Mouse (Mus musculus): ENCODE results near the gene Ncapg.

Ncapg gene

DNA sequence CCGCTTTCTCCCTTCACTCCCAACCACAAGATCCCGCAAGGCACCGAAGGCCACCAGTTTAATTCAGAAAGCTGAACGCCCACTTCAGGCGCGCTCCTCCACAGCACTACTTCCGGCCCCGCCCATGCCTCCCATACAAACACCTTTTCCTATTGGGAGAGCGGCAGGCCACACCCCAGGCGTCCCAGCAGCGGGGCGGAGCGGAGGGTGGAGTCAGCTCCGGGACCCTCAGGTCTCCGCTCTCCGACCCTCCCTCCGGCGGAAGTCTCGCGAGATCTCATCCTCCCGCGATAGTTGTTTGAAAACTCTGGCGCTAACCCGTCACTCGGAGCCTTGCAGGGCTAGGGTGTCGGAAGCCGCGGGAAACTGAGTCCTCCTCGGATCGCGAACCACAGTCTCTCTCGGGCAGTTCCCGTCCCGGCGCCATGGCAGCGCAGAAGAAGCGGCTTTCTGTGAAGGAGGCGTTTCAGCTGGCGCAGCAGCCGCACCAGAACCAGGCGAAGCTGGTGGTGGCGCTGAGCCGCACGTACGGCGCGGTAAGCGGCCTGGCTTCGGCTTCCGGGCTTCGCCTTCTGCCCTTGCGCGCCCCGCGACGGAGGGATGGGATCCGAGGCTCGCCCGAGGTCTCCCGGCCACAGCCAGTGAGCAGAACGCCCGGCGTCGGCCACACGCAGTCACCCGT is at the start of gene Ncapg:
TSS of gene Ncapg (plus strand) at position 322 of the 682 bp plus-strand sequence.
- peak; percentile 99 for DNase-seq (ENCODE audit: low read depth, low spot score)

DNA sequence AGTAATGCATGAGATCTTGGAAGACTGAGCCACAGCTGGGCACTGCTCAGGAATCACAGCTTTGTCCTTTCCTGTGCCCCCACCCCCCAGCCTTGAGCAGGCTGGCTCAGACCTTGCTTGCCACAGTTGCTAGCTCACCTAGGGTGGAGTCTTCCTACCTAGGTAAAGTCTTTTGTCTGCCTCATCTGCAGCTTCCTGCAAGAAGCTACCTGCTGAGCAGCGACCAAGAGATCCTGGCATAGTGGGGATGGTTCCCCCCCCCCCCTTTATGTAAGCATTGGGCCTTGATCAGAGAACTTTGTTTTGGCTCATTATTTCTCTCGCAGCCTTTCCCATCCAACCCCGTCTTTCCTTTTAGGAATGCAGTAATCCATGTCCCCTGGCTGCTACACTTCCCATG is 48.2 kb upstream of the Ncapg start:
- peak; percentile 72 for DNase-seq (ENCODE audit: low read depth, low spot score)

DNA sequence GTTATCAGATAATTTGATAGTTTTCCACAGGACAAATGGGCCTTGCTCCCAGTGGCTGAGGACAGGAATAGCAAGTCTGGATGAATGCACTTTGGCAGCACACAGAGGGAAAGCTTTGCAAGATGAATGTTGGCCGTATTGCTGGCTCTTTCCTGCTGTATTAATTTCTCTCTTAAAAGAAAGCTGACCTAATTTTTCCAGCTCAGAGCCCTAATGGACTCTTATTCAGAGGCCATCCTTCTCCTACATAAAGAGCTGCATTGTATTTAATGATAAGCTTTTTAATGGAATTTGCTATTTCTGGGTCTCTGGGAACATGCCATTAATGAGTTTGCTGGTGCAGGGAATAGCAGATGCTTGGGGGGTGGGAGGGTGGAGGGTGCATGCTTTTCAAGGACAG is 41.9 kb upstream of the Ncapg start:
- no peak for DNase-seq (ENCODE audit: low read depth, low spot score)

DNA sequence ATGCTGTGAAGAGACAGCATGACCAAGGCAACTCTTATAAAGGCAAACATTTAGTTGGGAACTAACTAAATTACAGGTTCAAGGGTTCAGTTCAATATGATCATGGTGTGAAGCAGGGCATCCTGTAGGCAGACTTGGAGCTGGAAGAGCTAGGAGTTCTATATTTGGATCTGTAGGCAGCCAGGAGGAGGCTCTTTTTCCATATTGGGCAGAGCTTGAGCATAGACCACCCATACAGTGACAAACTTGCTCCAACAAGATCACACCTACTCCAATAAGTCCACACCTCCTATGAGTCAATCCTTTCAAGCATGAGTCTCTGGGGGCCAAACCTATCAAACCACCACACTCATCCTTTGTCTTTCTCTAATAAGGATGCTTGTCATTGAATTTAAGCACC is 40.2 kb upstream of the Ncapg start:
- no peak for DNase-seq (ENCODE audit: low read depth, low spot score)

DNA sequence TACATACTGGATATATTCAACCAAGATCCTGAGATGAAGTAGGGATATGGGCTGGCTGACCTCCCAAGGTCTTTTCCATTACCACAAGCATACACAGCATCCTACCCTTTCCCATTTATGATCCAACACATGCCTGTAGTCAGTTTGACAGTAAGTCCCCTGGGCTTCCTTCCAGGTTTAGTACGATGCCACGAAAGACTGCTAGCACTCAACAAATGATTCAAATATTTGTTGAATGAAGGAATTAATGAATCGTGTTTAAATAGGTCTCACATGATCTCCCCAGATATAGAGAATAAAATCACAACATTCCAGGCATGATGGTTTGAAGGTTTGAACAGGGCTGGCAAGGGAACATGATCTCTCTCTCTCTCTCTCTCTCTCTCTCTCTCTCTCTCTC is 31.3 kb upstream of the Ncapg start:
- DNase-seq (ENCODE audit: low read depth, low spot score), result no peak

DNA sequence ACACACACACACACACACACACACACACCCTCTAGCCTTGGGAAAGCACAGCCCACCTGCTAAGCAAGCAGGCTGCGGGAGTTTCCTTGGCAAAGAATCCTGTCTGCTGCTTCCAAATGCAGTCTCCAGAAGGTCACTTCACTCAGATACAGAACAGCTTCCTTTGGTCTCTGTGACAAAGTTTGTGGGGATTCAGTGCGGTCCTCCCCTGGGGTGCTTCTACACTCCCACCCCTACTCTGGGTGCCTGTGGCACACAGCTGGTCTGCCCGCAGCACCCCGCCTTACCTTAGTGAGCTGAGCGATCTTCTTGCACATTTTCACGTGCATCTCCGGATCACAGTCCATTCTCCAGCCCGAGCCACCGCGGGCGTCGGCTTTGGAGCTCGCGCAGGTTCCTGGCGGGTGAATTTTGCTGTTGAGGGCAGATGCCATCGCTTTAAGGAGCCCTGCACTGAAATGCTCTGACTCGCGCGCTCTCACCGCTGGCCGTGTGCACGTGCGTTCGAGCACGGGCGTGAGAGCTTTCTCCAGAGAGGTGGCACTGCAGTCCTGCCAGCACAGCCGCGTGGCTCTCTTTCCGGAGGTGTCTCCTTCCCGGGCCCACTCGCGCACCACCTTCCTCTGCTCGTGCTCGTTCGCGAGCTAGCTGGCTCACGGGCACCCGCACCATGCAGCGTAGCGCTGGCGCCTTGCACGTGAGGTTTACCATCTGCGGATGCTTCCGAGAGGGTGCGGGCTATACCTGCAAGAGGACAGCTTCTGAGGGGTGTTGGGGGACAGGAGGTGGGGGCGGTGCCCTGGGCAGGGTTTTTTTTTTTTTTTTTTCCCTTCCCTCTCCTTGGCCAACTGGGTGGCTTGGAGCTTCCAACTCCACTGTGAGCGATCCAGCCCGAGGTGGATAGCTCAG is 30.7 kb upstream of the Ncapg start, which contains the start of gene Fam184b:
TSS of gene Fam184b (minus strand) at position 809 of the 909 bp plus-strand sequence.
- peak; percentile 59 for DNase-seq (ENCODE audit: low read depth, low spot score)

DNA sequence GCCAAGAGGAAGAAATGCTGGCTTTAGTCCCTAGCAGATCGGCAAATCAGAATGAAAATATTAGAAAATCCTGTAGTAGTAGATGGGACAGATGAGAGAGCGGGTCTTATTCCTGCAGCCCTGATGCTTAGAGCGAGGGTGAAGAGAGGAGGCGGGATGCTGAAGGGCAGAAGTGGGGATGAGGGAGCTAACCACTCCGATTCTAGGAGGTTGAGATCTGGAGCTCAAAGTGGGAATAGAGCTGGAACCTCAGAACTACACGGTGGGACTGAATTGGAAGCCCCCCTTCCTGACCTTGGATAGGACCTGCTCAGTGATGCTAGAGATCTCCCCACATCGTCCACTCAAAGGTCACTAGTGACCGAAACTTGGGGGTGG is 30.0 kb upstream of the Ncapg start:
- no peak for DNase-seq (ENCODE audit: low read depth, low spot score)

DNA sequence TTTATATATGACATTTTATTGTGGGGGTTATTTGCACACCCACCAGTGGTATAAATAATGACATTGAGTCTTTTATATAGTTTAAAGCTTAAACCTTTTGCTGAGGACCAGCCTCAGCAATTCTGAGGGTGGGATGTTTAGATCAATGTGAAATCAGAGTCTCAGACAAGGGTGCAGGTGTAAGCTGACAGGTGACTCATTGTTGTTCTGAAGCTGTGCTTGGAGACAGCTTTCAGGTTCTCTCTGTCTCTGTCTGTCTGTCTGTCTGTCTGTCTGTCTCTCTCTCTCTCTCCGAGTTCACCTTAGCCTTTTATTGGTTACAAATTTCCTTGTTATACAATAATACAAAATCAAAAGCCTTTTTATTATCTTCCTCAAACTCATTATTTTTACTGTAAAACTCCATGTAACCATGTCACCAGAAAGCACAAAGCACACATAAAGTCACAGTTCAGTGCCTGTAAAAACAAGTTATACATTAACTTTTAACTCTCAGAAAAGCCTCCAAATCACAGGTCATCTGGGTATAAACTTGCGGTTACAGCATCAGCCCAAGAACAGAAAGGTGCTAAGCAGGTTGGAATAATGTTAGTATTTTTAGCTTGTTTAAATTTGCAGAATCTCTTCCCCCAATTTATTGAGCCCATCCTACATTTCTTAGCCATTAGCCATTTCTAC is 18.6 kb upstream of the Ncapg start:
- DNase-seq (ENCODE audit: low read depth, low spot score), result no peak

DNA sequence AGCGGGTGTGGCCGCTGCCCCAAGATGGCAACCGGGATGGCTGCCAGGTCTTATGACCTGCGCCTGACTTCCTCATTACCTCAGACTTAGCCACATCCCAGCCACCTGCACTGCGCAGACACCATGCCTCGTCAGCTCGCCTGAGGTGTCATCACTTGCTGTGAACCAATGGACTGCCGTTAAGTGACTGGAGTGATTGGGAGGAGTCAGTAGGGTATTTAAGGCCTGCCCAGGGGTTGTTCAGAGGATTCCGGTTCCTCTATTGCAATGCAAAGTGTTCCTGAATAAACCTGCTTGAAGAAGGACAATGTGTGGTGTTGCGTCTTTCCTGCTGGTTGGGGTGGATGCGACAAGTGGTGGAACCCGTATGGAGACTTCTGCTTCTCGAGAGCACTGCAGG is 11.3 kb upstream of the Ncapg start:
- peak; percentile 44 for DNase-seq (ENCODE audit: low read depth, low spot score)

DNA sequence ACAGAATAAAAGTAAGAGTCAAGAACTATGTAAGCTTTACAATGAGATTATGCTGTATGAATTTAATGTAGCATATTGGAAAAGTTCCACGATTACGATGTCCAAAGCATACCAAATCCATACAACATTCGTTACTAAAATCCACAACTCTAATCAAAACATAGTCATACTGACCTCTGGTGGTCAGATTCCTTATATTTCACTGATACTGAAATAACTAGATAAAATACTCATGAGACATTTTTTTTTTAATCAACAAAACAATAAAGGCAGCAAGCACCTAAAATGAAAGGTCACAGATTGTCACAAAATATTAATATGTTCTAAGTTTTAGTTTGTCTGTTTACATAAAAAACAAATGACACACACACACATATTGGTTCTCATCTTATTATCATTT is 1.4 kb upstream of the Ncapg start:
- peak; percentile 47 for DNase-seq (ENCODE audit: low read depth, low spot score)

DNA sequence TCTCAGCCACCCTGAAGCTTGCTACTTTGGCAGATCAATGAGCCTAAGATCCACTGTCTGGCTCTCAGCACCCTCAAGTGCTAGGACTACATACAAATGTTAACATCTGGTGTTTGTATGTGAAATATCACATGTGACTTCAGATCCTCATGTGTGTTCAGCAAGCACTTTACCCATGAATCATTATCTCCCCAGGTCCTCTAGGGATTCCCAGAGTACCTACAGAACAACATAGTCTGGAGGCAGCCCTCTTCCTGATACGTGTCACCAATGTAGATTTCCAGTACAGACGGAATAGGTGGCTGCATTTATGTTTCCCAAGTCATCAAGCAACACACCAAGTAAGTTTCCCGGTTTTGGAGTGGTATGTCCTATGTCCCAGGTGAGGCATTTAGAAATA is 888 bp upstream of the Ncapg start:
- peak; percentile 9 for DNase-seq (ENCODE audit: low read depth, low spot score)

DNA sequence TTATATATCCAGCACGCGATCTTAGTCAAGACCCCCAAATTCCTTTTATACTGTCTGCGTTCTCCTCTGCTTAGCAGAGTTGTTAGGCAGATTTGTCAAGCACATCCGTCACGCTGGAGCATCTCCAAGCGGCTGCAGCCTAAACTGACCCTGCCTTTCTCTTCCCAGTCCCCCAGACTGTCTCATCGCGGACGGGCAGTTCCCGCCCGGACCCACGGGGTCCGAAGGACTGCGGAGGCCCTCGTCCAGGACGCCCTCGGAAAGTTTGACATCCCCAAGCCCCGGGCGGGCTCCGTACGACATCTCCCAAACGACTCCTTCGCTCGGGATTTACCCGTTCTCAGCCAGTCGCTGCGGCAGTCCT is 503 bp upstream of the Ncapg start:
- DNase-seq (ENCODE audit: low read depth, low spot score), result no peak

DNA sequence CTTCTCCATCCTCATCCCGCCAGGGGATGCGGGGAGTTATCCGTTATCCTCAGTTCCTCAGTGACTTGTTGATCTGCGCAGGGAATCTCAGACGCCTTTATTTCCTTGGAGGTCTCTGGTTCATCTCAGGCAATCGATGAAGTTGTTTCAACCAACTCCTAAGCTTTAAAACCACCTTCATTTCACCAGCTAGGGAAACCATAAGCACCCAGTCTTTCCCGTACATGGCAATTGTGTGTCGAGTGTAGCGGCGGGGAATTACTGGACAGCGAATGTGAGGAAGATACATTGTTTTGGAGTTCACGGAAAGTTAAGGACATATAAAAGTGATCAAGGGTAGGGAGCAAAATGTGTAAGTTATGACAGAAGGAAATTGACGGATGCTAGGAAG is 556 bp downstream of the Ncapg start:
- DNase-seq (ENCODE audit: low read depth, low spot score), result no peak

DNA sequence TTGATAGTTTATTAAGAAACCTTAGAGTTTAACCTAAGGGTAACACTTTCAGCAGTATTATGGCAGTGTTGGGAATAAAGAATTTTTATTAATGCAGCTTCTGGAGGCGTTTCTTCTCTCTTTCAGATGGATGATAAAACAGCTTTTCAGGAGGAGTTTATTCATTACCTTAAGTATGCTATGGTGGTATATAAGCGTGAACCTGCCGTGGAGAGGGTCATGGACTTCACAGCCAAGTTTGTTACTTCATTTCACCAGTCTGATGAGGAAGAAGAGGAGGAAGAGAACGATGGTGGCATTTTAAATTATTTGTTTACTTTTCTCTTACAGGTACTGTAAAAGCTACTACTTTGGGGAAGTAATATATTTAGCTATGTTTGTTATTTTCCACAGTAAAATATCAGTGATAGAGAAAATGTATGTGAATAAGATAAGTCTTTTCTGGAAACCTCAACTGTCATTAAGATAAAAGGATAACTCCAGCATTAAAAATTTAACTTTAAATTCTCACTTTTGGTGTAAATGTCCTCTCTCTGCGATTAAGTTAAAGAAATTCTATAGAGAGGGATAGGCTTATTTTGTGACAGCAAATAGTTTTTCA is 1.3 kb downstream of the Ncapg start:
- DNase-seq (ENCODE audit: low read depth, low spot score), result no peak

DNA sequence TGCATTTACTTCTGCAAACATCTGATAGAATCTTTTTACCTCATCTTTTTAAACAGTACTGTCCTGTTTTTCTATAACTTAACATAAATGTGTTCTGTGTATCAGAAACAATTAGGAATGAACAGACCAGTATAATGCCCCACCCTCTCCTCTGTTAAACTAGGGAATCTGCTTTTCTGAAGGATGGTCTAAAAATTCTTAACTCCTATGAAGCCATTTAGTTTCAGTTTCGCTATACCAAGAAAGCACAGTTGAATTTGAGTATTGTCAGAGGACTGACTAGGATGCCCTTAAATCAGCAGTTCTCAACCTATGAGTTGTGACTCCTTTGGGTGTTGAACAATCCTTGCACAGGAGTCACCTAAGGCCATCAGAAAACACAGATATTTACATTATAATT is 5.3 kb downstream of the Ncapg start:
- DNase-seq (ENCODE audit: low read depth, low spot score), result no peak

DNA sequence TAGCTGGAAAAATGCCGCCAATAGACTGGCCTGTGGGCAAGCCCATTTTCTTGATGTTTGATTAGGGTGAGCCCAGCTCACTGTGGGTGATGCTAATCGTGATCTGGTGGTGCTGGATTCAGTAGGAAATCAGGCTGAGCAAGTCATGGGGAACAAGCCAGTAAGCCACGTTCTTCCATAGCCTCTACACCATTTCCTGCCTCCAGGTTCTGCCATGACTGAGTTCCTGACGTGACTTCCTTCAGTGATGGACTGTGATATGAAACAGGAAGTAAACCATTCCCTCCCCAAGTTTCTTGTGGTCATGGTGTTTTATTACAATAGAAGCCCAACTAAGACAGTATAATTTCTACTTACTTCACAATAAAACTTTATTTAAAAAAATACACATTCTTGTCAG is 7.9 kb downstream of the Ncapg start:
- no peak for DNase-seq (ENCODE audit: low read depth, low spot score)

DNA sequence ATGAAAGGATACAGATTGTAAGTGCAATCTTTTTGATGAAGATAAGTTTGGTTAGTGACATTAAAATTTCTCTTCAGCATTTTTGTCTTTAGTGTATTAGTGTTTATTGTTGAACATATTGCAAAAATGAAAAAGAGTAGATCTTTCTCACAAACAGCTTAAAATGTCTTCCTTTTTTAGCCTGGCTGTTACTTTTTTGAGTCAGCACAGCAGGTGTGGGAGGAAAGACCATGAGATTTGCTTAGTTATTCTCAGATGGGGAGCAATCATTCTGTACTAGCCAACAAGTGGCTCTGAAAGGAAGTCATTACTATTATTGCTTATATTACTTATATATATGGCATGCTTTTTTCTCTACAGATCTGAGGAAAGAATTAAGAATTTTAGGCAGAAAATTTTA is 10.2 kb downstream of the Ncapg start:
- no peak for DNase-seq (ENCODE audit: low read depth, low spot score)

DNA sequence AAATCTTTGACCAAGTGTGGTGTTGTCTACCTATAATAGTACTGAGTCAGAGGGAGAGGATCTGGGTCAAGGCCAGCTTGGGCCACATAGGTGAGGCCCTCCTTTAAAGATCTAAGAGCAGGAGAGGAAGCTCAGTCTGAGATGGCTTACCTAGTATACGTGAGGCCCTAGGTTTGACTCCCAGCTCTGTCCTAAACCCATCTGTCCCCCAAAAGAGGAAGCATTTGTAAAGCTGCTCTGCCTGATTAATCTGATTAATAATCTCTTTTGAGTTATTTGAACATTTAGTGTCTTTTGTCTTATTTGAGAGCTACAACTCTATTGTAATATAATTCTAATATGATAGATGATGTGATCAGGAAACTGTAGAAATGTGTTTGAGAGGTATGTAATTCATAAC is 13.7 kb downstream of the Ncapg start:
- DNase-seq (ENCODE audit: low read depth, low spot score), result no peak

DNA sequence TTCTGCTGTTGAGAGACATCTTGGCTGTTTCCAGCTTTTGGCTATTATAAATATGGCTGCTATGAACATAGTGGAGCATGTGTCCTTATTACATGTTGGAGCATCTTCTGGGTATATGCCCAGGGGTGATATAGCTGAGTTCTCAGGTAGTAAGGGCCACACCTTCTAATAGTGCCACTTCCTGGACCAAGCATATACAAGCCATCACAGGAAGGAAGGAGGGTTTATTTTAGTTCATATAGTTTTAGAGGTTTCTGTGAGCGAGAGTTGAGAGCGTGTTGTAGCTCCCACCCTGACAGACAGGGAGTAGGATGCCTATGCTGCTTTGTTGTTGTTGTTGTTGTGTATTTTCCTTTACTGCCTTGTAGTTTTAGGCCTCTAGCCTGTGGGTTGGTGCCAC is 15.5 kb downstream of the Ncapg start:
- no peak for DNase-seq (ENCODE audit: low read depth, low spot score)

DNA sequence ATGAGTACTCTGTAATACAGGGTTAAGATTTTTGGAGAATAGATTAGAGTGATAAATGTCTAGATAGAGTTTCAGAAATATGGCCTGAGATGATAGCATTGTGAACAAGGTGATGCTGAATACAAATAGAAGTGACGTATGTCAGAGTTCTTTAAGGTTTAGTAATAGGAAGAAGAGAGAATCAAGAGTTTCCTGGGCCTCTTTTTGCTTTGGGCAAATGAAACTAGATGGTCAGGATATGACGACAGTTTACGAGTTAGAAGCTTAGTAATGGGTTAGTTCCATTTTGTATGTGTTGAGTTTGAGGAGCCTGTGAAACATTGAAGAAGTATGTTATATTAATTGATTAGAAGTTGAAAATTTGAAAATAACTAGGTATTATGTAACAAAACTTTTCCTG is 16.5 kb downstream of the Ncapg start:
- DNase-seq (ENCODE audit: low read depth, low spot score), result no peak

DNA sequence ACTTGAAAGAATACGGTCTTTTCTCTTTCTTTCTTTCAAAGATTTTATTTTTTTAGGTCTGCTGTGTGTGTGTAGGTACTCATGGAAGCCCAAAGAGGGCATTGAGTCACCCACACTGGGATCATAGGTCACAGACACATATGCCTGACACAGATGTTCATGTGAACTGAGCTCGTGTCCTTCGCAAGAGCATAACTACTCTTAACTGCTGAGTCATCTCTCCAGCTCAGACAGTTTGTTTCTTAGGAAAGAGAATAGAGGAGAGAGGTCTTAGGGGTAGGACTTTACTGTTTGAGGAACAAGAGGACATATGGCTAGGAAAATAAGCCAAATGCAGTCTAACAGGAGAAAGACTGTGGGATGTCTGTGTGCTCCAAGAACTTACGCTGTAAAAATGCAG is 19.4 kb downstream of the Ncapg start:
- no peak for DNase-seq (ENCODE audit: low read depth, low spot score)

DNA sequence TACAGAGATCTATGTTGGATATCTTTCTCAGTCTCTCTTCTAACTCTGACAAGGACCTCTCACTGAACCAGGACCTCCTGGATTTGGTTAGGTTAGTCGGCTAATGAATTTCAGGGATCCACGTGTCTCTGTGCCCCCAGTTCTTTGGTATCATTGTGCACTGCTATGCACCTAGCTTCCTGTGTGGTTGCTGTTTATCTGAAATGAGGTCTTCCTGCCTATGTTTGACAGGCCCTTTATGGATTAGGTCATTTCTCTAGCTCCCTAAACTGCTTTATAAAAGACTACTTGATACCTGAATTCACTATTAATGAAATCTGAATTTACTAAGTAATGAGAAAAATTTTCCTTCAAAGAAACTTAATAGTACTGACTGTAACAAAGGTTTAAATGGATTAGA is 21.1 kb downstream of the Ncapg start:
- no peak for DNase-seq (ENCODE audit: low read depth, low spot score)

Measured in ES-CJ7 (cell line).